Mouse (Mus musculus): ENCODE measurements around the gene E030030I06Rik. TPM values are rescaled to one million over a fixed set of nuclear protein-coding genes. Genes with fewer than 3 reads are reported as not detected.
"Not testable (repeated sequence)": the region's sequence is repeated elsewhere in the genome, so short reads cannot be mapped to it uniquely, and the experiment has no call there.

E030030I06Rik gene
- polyA plus RNA-seq, 1 experiment from 2014 or later: 20.0 TPM

DNA sequence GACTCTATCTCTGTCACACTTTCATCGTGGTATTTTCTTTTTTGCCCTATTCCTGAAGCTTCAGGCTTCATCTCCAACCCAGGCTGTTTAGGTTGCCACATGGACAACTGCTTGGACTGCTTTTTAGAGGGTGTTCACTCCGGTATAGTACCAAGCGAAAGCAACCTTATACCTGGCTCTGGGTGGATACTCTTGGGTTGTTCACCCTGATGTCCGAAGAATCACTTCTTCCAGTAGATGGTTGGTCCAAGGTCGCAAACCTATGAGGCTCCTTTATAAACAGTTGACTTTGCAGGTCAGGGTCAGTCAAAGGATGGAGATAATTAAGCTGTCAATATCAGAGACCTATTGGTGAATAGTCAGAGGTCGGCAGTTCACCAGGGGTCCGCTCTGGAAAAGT is 81.1 kb downstream of the E030030I06Rik start, which contains the start of gene 4930444G20Rik:
TSS of gene 4930444G20Rik (minus strand) at position 101 of the 400 bp plus-strand sequence.
- H3K36me3 ChIP-seq, H3K9me3 ChIP-seq: not testable (repeated sequence)
- 90% methylated on average over 7 of the region's 7 CpGs for WGBS

More for the DNA sequence above, 81.1 kb downstream of the E030030I06Rik start, which contains the start of gene 4930444G20Rik:
- not testable (repeated sequence) for H3K9ac ChIP-seq; ATAC-seq (ENCODE audit: insufficient number of reproducible peaks, insufficient read depth, low FRiP score, low TSS enrichment, low read depth); H3K27ac ChIP-seq; H3K4me2 ChIP-seq; H3K4me3 ChIP-seq; H3K27me3 ChIP-seq; H3K4me1 ChIP-seq

Other genes with a start within 250 kb of the E030030I06Rik start
- not detected in 2 replicates for gene 4930444G20Rik, start 81.2 kb downstream of the E030030I06Rik start, polyA plus RNA-seq (2015; fragmentation: Nextera tagmentation; extraction: Ambion mirVana)
- gene Raet1e, start 9.3 kb upstream of the E030030I06Rik start, polyA plus RNA-seq (2015; fragmentation: Nextera tagmentation; extraction: Ambion mirVana): 5.8 and 6.6 TPM in 2 replicates
- gene H60b, start 9.3 kb upstream of the E030030I06Rik start, polyA plus RNA-seq (2015; fragmentation: Nextera tagmentation; extraction: Ambion mirVana): 0.37 and 1.3 TPM in 2 replicates
- gene Raet1d, start 211.3 kb upstream of the E030030I06Rik start, polyA plus RNA-seq (2015; fragmentation: Nextera tagmentation; extraction: Ambion mirVana): 17.6 and 17.7 TPM in 2 replicates

Measured in embryonic facial prominence, embryonic 13.5 days (tissue).